Mouse (Mus musculus) gastrocnemius, postnatal 36 days (tissue): ENCODE data around the gene Tshz2. TPM values are rescaled to one million over a fixed set of nuclear protein-coding genes. Genes with fewer than 3 reads are reported as not detected.

Experiments
- DNase-seq, 2 experiments: peaks; one replicate each; pipeline ENCODE4 v3.0.0; 2022
- intact Hi-C: fragments of 180-260 bp; cut with DNase I; formaldehyde crosslinking; loops from one replicate; pipeline ENCODE4 v1.15.1; 2025
- total RNA-seq, 2 experiments: library from RNA; stranded (reverse); gene quantifications; 2 replicates each; pipeline ENCODE4 v1.2.3; 2021

Tshz2 gene
- total RNA-seq, 2 experiments from 2014 or later: 9.4 to 10.7 TPM

- intact Hi-C loops: no loop called here
- DNase-seq: peak; percentile 41 to 47
These were observed 157.8 kb downstream of the Tshz2 start for GRCm38 (mm10) chr2:169790439-169791131.

- no peak for DNase-seq
- intact Hi-C loops: no loop called here
These were observed 159.9 kb downstream of the Tshz2 start for GRCm38 (mm10) chr2:169792706-169793105.

GRCm38 (mm10) chr2:169802241-169802640 lies 169.4 kb downstream of the Tshz2 start:
- intact Hi-C loops: no loop called here

GRCm38 (mm10) chr2:169804380-169804779 lies 171.6 kb downstream of the Tshz2 start:
- DNase-seq: no peak
- intact Hi-C loops: no loop called here

More at GRCm38 (mm10) chr2:169802241-169802640, 169.4 kb downstream of the Tshz2 start:
- DNase-seq: no peak

- no peak for DNase-seq
- intact Hi-C loops: no loop called here
These were observed 172.7 kb downstream of the Tshz2 start for GRCm38 (mm10) chr2:169805545-169805944.

GRCm38 (mm10) chr2:169811589-169811988 lies 178.8 kb downstream of the Tshz2 start:
- intact Hi-C loops: no loop called here
- no peak for DNase-seq

GRCm38 (mm10) chr2:169812055-169812454 lies 179.2 kb downstream of the Tshz2 start:
- DNase-seq: no peak
- intact Hi-C loops: no loop called here

- intact Hi-C loops: no loop called here
- DNase-seq: no peak
These were observed 180.1 kb downstream of the Tshz2 start for GRCm38 (mm10) chr2:169812940-169813339.

GRCm38 (mm10) chr2:169814351-169814750 lies 181.5 kb downstream of the Tshz2 start:
- intact Hi-C loops: no loop called here
- DNase-seq: no peak

GRCm38 (mm10) chr2:169814757-169815156 lies 181.9 kb downstream of the Tshz2 start:
- intact Hi-C loops: no loop called here

GRCm38 (mm10) chr2:169821021-169821441 lies 188.2 kb downstream of the Tshz2 start:
- intact Hi-C loops: no loop called here
- peak; percentile 23 to 29 for DNase-seq

More at GRCm38 (mm10) chr2:169814757-169815156, 181.9 kb downstream of the Tshz2 start:
- no peak for DNase-seq

- intact Hi-C loops: no loop called here
- DNase-seq: no peak
These were observed 193.1 kb downstream of the Tshz2 start for GRCm38 (mm10) chr2:169825908-169826307.

GRCm38 (mm10) chr2:169826316-169826715 lies 193.5 kb downstream of the Tshz2 start:
- intact Hi-C loops: no loop called here
- no peak for DNase-seq

- no peak for DNase-seq
- intact Hi-C loops: no loop called here
These were observed 194.0 kb downstream of the Tshz2 start for GRCm38 (mm10) chr2:169826833-169827232.

GRCm38 (mm10) chr2:169832184-169832583 lies 199.4 kb downstream of the Tshz2 start:
- intact Hi-C loops: no loop called here
- DNase-seq: no peak

GRCm38 (mm10) chr2:169833638-169834037 lies 200.8 kb downstream of the Tshz2 start:
- intact Hi-C loops: no loop called here
- DNase-seq: no peak

GRCm38 (mm10) chr2:169834602-169835001 lies 201.8 kb downstream of the Tshz2 start:
- DNase-seq: no peak
- intact Hi-C loops: no loop called here

GRCm38 (mm10) chr2:169837031-169837605 lies 204.3 kb downstream of the Tshz2 start:
- intact Hi-C loops: no loop called here
- DNase-seq: no peak

GRCm38 (mm10) chr2:169838521-169838920 lies 205.7 kb downstream of the Tshz2 start:
- no peak for DNase-seq
- intact Hi-C loops: no loop called here

- intact Hi-C loops: no loop called here
- no peak for DNase-seq
These were observed 208.6 kb downstream of the Tshz2 start for GRCm38 (mm10) chr2:169841442-169841841.

GRCm38 (mm10) chr2:169842494-169842893 lies 209.7 kb downstream of the Tshz2 start:
- intact Hi-C loops: no loop called here
- no peak for DNase-seq

GRCm38 (mm10) chr2:169843553-169843952 lies 210.7 kb downstream of the Tshz2 start:
- intact Hi-C loops: no loop called here
- DNase-seq: no peak
